Mouse (Mus musculus) MEL (cell line): Measurements from ENCODE around the gene Crcp. TPM values are rescaled to one million over a fixed set of nuclear protein-coding genes. Genes with fewer than 3 reads are reported as not detected.
A peak's percentile ranks its signal among the peaks of the same experiment; 100 is the strongest.

Experiments
- DNase-seq: peaks from one replicate; pipeline ENCODE4 v3.0.0; 2011; ENCODE audit warnings: low read depth, low spot score
- H3K27ac ChIP-seq: 2 replicates; pipeline ENCODE4 v1.5.1; 2012; ENCODE audit warnings: low read depth, mild to moderate bottlenecking, control low read depth, low read length, moderate library complexity; ENCODE audit not compliant: control insufficient read depth
- H3K27me3 ChIP-seq, 2 experiments: fragments of 150-350 bp in 1 of 2; sonication (generic) in 1 of 2; 2 replicates each; pipeline ENCODE4 v1.6.1; 2012; ENCODE audit warnings: low read length in 2 of 2, mild to moderate bottlenecking in 2 of 2, improper control_type of control experiment in 1 of 2, moderate library complexity in 1 of 2; ENCODE audit not compliant: insufficient read depth in 2 of 2, control insufficient read depth in 1 of 2
- H3K36me3 ChIP-seq, 2 experiments: 2 replicates each; pipeline ENCODE4 v1.6.1; 2012 to 2014; ENCODE audit warnings: low read length in 2 of 2, improper control_type of control experiment in 1 of 2, inconsistent platforms in 1 of 2, mild to moderate bottlenecking in 1 of 2; ENCODE audit not compliant: insufficient read depth in 2 of 2, control insufficient read depth in 1 of 2
- H3K4me1 ChIP-seq, 2 experiments: fragments of 150-350 bp in 1 of 2; sonication (generic) in 1 of 2; 2 replicates each; pipeline ENCODE4 v1.6.1; 2012; ENCODE audit warnings: low read length in 2 of 2, improper control_type of control experiment in 1 of 2, mild to moderate bottlenecking in 1 of 2; ENCODE audit not compliant: insufficient read depth in 2 of 2, control insufficient read depth in 1 of 2
- H3K4me3 ChIP-seq, 2 experiments: fragments of 150-350 bp in 1 of 2; sonication (generic) in 1 of 2; 2 replicates each; pipeline ENCODE4 v1.5.1; 2012; ENCODE audit warnings: low read depth in 2 of 2, low read length in 2 of 2, mild to moderate bottlenecking in 2 of 2, moderate library complexity in 2 of 2, control low read depth in 1 of 2, improper control_type of control experiment in 1 of 2; ENCODE audit not compliant: control insufficient read depth in 1 of 2, insufficient read depth in 1 of 2
- H3K79me2 ChIP-seq: 2 replicates; pipeline ENCODE4 v1.6.1; 2012; ENCODE audit warnings: mild to moderate bottlenecking, low read length, moderate library complexity; ENCODE audit not compliant: control insufficient read depth, poor library complexity, insufficient read depth
- H3K9ac ChIP-seq: 2 replicates; pipeline ENCODE4 v1.6.1; 2012; ENCODE audit warnings: low read depth, mild to moderate bottlenecking, control low read depth, low read length, moderate library complexity; ENCODE audit not compliant: control insufficient read depth, poor library complexity, severe bottlenecking
- H3K9me3 ChIP-seq: fragments of 150-350 bp; sonication (generic); replicated peaks from 2 replicates; pipeline ENCODE4 v1.6.1; 2012; ENCODE audit warnings: mild to moderate bottlenecking, low read length, improper control_type of control experiment, moderate library complexity; ENCODE audit not compliant: insufficient read depth
- BHLHE40 ChIP-seq: IDR thresholded peaks from 2 replicates; pipeline ENCODE4 v1.6.1; 2012; ENCODE audit warnings: low read depth, mild to moderate bottlenecking, inconsistent platforms, low read length, improper control_type of control experiment, borderline replicate concordance
- CHD1 ChIP-seq: IDR thresholded peaks from 2 replicates; pipeline ENCODE4 v1.6.1; 2012; ENCODE audit warnings: low read depth, mild to moderate bottlenecking, inconsistent platforms, low read length, improper control_type of control experiment
- CHD2 ChIP-seq: IDR thresholded peaks from 2 replicates; pipeline ENCODE4 v1.6.1; 2011; ENCODE audit warnings: low read length, improper control_type of control experiment
- GATA1 ChIP-seq: IDR thresholded peaks from 2 replicates; pipeline ENCODE4 v1.6.1; 2011; ENCODE audit warnings: low read depth, low read length, improper control_type of control experiment
- HCFC1 ChIP-seq: IDR thresholded peaks from 2 replicates; pipeline ENCODE4 v1.6.1; 2012; ENCODE audit warnings: low read depth, mild to moderate bottlenecking, inconsistent platforms, low read length, improper control_type of control experiment, moderate library complexity
- JUND ChIP-seq: IDR thresholded peaks from 2 replicates; pipeline ENCODE4 v1.6.1; 2011; ENCODE audit warnings: low read depth, mild to moderate bottlenecking, improper control_type of control experiment, low read length
- KAT2A ChIP-seq: conservative IDR thresholded peaks from 2 replicates; pipeline ENCODE4 v1.6.1; 2012; ENCODE audit warnings: low read depth, low read length, improper control_type of control experiment, inconsistent platforms
- MAFK ChIP-seq: IDR thresholded peaks from 2 replicates; pipeline ENCODE4 v1.6.1; 2011; ENCODE audit warnings: low read depth, mild to moderate bottlenecking, low read length, improper control_type of control experiment, borderline replicate concordance
- MEF2A ChIP-seq: IDR thresholded peaks from 2 replicates; pipeline ENCODE4 v1.6.1; 2014; ENCODE audit warnings: low read depth, mild to moderate bottlenecking, inconsistent platforms, low read length, improper control_type of control experiment; ENCODE audit not compliant: poor library complexity, insufficient replicate concordance, severe bottlenecking; ENCODE audit errors: extremely low read depth
- MXI1 ChIP-seq: IDR thresholded peaks from 2 replicates; pipeline ENCODE4 v1.6.1; 2011; ENCODE audit warnings: mild to moderate bottlenecking, low read depth, low read length, improper control_type of control experiment
- MYB ChIP-seq: IDR thresholded peaks from 2 replicates; pipeline ENCODE4 v1.6.1; 2011; ENCODE audit warnings: mild to moderate bottlenecking, low read depth, low read length, improper control_type of control experiment
- NELFE ChIP-seq: IDR thresholded peaks from 2 replicates; pipeline ENCODE4 v1.6.1; 2011; ENCODE audit warnings: low read depth, low read length, improper control_type of control experiment
- NRF1 ChIP-seq: IDR thresholded peaks from 2 replicates; pipeline ENCODE4 v1.6.1; 2014; ENCODE audit warnings: low read depth, mild to moderate bottlenecking, inconsistent platforms, low read length, improper control_type of control experiment, moderate library complexity; ENCODE audit not compliant: poor library complexity, insufficient read depth, severe bottlenecking
- RAD21 ChIP-seq: IDR thresholded peaks from 2 replicates; pipeline ENCODE4 v1.6.1; 2011; ENCODE audit warnings: mild to moderate bottlenecking, low read depth, low read length, improper control_type of control experiment
- SIN3A ChIP-seq: IDR thresholded peaks from 2 replicates; pipeline ENCODE4 v1.6.1; 2012; ENCODE audit warnings: low read length, improper control_type of control experiment, inconsistent platforms
- SMC3 ChIP-seq: IDR thresholded peaks from 2 replicates; pipeline ENCODE4 v1.6.1; 2011; ENCODE audit warnings: low read depth, low read length, improper control_type of control experiment
- UBTF ChIP-seq: IDR thresholded peaks from 2 replicates; pipeline ENCODE4 v1.6.1; 2012; ENCODE audit warnings: low read depth, mild to moderate bottlenecking, inconsistent platforms, low read length, improper control_type of control experiment, moderate library complexity, borderline replicate concordance; ENCODE audit not compliant: insufficient read depth
- USF1 ChIP-seq: IDR thresholded peaks from 2 replicates; pipeline ENCODE4 v1.6.1; 2014; ENCODE audit warnings: low read depth, mild to moderate bottlenecking, inconsistent platforms, low read length, improper control_type of control experiment, moderate library complexity
- USF2 ChIP-seq, 2 experiments: IDR thresholded peaks; 2 replicates each; pipeline ENCODE4 v1.6.1; 2011 to 2012; ENCODE audit warnings: improper control_type of control experiment in 2 of 2, low read length in 2 of 2, borderline replicate concordance in 1 of 2, inconsistent platforms in 1 of 2, low read depth in 1 of 2, mild to moderate bottlenecking in 1 of 2; ENCODE audit not compliant: insufficient read depth in 1 of 2
- ZMIZ1 ChIP-seq: IDR thresholded peaks from 2 replicates; pipeline ENCODE4 v1.6.1; 2012; ENCODE audit warnings: low read depth, mild to moderate bottlenecking, inconsistent platforms, low read length, improper control_type of control experiment, moderate library complexity
- ZNF384 ChIP-seq: IDR thresholded peaks from 2 replicates; pipeline ENCODE4 v1.6.1; 2012; ENCODE audit warnings: low read depth, mild to moderate bottlenecking, inconsistent platforms, low read length, improper control_type of control experiment
- polyA plus RNA-seq, 2 experiments: library from polyadenylated mRNA; stranded (reverse) in 1 of 2; unstranded in 1 of 2; fragments of >175 nt in 1 of 2; fragments of >200 nt in 1 of 2; gene quantifications; 2 replicates each; pipeline versions ENCODE4 v1.2.1 to v1.2.4; 2012; ENCODE audit warnings: low replicate concordance in 2 of 2, low read depth in 1 of 2; ENCODE audit not compliant: insufficient read length in 2 of 2, insufficient read depth in 1 of 2, missing spikeins in 1 of 2
- total RNA-seq: library from RNA; depleted of rRNA; stranded (reverse); fragments of 300-350 nt; gene quantifications from 2 replicates; pipeline ENCODE4 v1.2.3, GENCODE M21; 2012

Gene Crcp
- total and polyA plus RNA-seq, 3 experiments: 56.2 to 69.6 TPM; not detected in 1

DNA sequence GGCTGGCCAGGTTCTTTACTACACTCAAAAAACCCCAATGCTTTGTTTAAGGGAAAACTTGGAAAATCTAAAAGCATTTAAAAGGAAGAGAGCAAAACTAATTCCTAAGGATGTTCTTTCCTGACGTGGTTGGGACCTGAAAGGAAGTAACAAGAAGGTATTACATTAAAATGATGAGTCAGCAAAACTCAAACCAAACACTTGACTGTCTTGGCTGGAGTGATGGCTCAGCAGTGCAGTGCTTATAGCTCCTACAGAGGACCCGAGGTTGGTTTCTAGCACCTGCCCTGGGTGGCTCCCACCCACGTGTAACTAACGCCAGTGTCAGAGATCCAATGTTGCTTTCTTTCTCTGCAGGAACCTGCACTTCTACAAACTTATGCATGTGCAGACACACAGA is 12.2 kb downstream of the Crcp start:
- no peaks in the 10 kb centered on the region for H3K4me1 ChIP-seq
- no peak for DNase-seq
- no peak overlapping the region for H3K4me3 ChIP-seq
- TF ChIP-seq USF1: no peak
- TF ChIP-seq ZMIZ1: no peak
- no peak for TF ChIP-seq HCFC1
- peak; percentile 98 for TF ChIP-seq MAFK
- no peak for TF ChIP-seq CHD1
- no peaks in the 10 kb centered on the region for H3K79me2 ChIP-seq
- H3K36me3 ChIP-seq: peaks cover 0 to 26% of the 10 kb centered on the region in 2 experiments; a peak in 2 of 4 replicates
- no peak overlapping the region for H3K27ac ChIP-seq
- H3K9ac ChIP-seq: no peak overlapping the region
- H3K27me3 ChIP-seq: no peaks in the 10 kb centered on the region
- H3K9me3 ChIP-seq: no peaks in the 10 kb centered on the region

DNA sequence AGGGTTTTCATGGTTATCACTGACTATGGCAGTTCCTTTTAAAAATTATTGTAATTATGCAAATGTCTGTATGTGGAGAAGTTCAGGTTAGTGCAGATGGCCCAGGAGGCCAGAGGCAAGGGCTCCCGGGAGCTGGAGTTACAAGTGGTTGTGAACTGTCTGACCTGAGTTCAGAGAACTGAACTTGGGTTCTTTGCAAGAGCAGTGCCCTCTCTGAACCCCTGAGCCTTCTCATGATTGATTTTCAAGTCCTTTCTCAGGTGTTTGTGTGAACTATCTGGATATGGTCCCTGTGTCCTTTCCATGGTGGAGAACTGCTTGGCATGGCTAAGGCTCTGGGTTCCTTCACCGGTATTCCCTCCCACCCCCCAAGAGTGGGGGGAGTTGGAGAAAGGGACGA is 14.7 kb downstream of the Crcp start:
- Histone ChIP-seq H3K79me2 (no peaks in the 10 kb centered on the region), H3K36me3 (peaks cover 0 to 37% of the 10 kb centered on the region in 2 experiments; a peak in 2 of 4 replicates), H3K9me3 (no peaks in the 10 kb centered on the region), H3K27me3 (no peaks in the 10 kb centered on the region), H3K4me1 (no peaks in the 10 kb centered on the region), H3K27ac (no peak overlapping the region), H3K4me3 (no peak overlapping the region), H3K9ac (no peak overlapping the region)
- TF ChIP-seq NRF1: no peak
- no peak for TF ChIP-seq ZNF384
- no peak for TF ChIP-seq BHLHE40
- no peak for TF ChIP-seq UBTF
- no peak for TF ChIP-seq KAT2A
- no peak for TF ChIP-seq CHD2
- no peak for TF ChIP-seq SMC3
- TF ChIP-seq RAD21: no peak
- no peak for TF ChIP-seq NELFE
- no peak for TF ChIP-seq ZMIZ1
- no peak for TF ChIP-seq MXI1
- TF ChIP-seq MYB: no peak
- TF ChIP-seq GATA1: no peak
- TF ChIP-seq MEF2A: no peak
- TF ChIP-seq USF2 (IDR thresholded peaks at IDR 0.05; ENCODE audit: borderline replicate concordance in 1 of 2, insufficient read depth in 1 of 2, low read depth in 1 of 2, low read length in 2 of 2): no peak
- no peak for TF ChIP-seq JUND
- no peak for TF ChIP-seq CHD1
- TF ChIP-seq USF1: no peak
- TF ChIP-seq SIN3A: no peak
- DNase-seq: no peak
